Mouse (Mus musculus) neural tube, embryonic 11.5 days (tissue): ENCODE measurements around the gene Atad3a. TPM values are rescaled to one million over a fixed set of nuclear protein-coding genes. Genes with fewer than 3 reads are reported as not detected.

Source experiments
- ATAC-seq: fragments of 200-750 bp; cut with Nextera tagmentation; 2 replicates; pipeline ENCODE4 v1.8.0; 2017; ENCODE audit warnings: moderate number of reproducible peaks, mild to moderate bottlenecking, moderate TSS enrichment, moderate library complexity; ENCODE audit not compliant: insufficient read depth, low FRiP score, low TSS enrichment
- DNase-seq: peaks from one replicate; pipeline ENCODE4 v3.0.0-alpha.2; 2015; ENCODE audit warnings: low spot score
- H3K27ac ChIP-seq: fragments of 300-500 bp; sonication (generic); 2 replicates; pipeline ENCODE4 v1.5.1; 2014; ENCODE audit warnings: low read depth, mild to moderate bottlenecking, low read length
- H3K27me3 ChIP-seq: fragments of 300-500 bp; sonication (generic); 2 replicates; pipeline ENCODE4 v1.6.1; 2014; ENCODE audit warnings: mild to moderate bottlenecking, low read length, mixed read lengths; ENCODE audit not compliant: control insufficient read depth, insufficient read depth
- H3K36me3 ChIP-seq: fragments of 300-500 bp; sonication (generic); 2 replicates; pipeline ENCODE4 v1.6.1; 2014; ENCODE audit warnings: mild to moderate bottlenecking, low read length, moderate library complexity, mixed read lengths; ENCODE audit not compliant: control insufficient read depth, insufficient read depth
- H3K4me1 ChIP-seq: fragments of 300-500 bp; sonication (generic); 2 replicates; pipeline ENCODE4 v1.6.1; 2014; ENCODE audit warnings: low read length, mixed read lengths; ENCODE audit not compliant: control insufficient read depth, insufficient read depth
- H3K4me2 ChIP-seq: fragments of 300-500 bp; sonication (generic); 2 replicates; pipeline ENCODE4 v1.6.1; 2014; ENCODE audit warnings: low read depth, mild to moderate bottlenecking, moderate library complexity
- H3K4me3 ChIP-seq: fragments of 300-500 bp; sonication (generic); 2 replicates; pipeline ENCODE4 v1.5.1; 2014; ENCODE audit warnings: low read depth, low read length
- H3K9ac ChIP-seq: fragments of 300-500 bp; sonication (generic); 2 replicates; pipeline ENCODE4 v1.6.1; 2014; ENCODE audit warnings: mild to moderate bottlenecking, low read length
- H3K9me3 ChIP-seq: fragments of 300-500 bp; sonication (generic); 2 replicates; pipeline ENCODE4 v1.6.1; 2016; ENCODE audit warnings: low read length; ENCODE audit not compliant: control insufficient read depth
- WGBS: fragments of 180-500 bp; shearing (Covaris S2); extraction: QIAGEN DNeasy Blood & Tissue Kit; methylation state at CpG from one replicate; pipeline ENCODE4 v1.1.7; 2014; 5-methylcytosine and 5-hydroxymethylcytosine counted together
- polyA plus RNA-seq: library from polyadenylated mRNA; unstranded; fragments of >200 nt; fragmentation: Nextera tagmentation; extraction: Ambion mirVana; gene quantifications from 2 replicates; pipeline ENCODE4 v1.2.1, GENCODE M21; 2014

The Atad3a gene
- polyA plus RNA-seq, 1 experiment from 2014 or later = 101 TPM

- H3K4me3 ChIP-seq = no peak overlapping the region
- 71% methylated on average over 8 of the region's 8 CpGs for WGBS
- no peak overlapping the region for H3K27ac ChIP-seq
- H3K36me3 ChIP-seq = peaks cover 6% of the 10 kb centered on the region
- H3K9me3 ChIP-seq = no peaks in the 10 kb centered on the region
- H3K9ac ChIP-seq = no peak overlapping the region
- ATAC-seq (no peak), DNase-seq (no peak)
- no peak overlapping the region for H3K4me2 ChIP-seq
- peaks cover 11% of the 10 kb centered on the region for H3K4me1 ChIP-seq
- no peaks in the 10 kb centered on the region for H3K27me3 ChIP-seq
Observed at GRCm38 (mm10) chr4:155738262-155738661, 22.6 kb downstream of the Atad3a start.

DNA sequence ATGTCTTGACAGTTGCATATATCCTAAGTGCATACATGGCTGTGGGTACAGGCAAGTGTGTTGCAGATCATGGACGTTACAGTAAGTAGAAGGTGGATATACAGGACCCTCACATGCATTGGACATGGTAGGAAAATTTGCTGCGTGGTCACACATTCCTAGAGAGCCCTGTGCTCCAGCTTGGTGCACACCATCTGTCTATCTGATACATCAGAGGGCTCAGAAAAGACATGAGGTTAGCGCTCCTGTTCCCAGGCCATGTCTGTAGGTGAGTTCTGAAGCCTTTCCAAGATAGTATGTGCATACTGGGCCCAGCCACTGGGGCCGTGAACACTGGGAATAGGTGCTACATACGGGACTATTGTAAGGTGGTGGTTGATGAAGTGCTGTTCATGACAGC, 24.5 kb downstream of the Atad3a start:
- DNase-seq = no peak
- H3K4me2 ChIP-seq = peak overlapping the region; percentile 74

GRCm38 (mm10) chr4:155735788-155736187, 25.1 kb downstream of the Atad3a start:
- Histone ChIP-seq H3K4me1 (peaks cover 11% of the 10 kb centered on the region), H3K36me3 (peaks cover 6% of the 10 kb centered on the region; the same call in 1 of the 2 replicates), H3K4me3 (peak overlapping the region; percentile 86), H3K9me3 (no peaks in the 10 kb centered on the region), H3K27ac (no peak overlapping the region), H3K27me3 (no peaks in the 10 kb centered on the region), H3K9ac (peak overlapping the region; percentile 85), H3K4me2 (peak overlapping the region; percentile 74)
- WGBS = 74% methylated on average over 5 of the region's 5 CpGs
- DNase-seq = no peak
- no peak for ATAC-seq

More for the DNA sequence above, 24.5 kb downstream of the Atad3a start:
- H3K4me3 ChIP-seq = no peak overlapping the region
- H3K9ac ChIP-seq = no peak overlapping the region; the same call in 1 of the 2 replicates
- 89% methylated on average over 5 of the region's 5 CpGs for WGBS
- no peak overlapping the region for H3K27ac ChIP-seq
- H3K9me3 ChIP-seq = no peaks in the 10 kb centered on the region
- H3K36me3 ChIP-seq = peaks cover 6% of the 10 kb centered on the region; the same call in 1 of the 2 replicates
- no peak for ATAC-seq
- H3K27me3 ChIP-seq = no peaks in the 10 kb centered on the region
- H3K4me1 ChIP-seq = peaks cover 11% of the 10 kb centered on the region

GRCm38 (mm10) chr4:155734951-155735702, 25.8 kb downstream of the Atad3a start:
- peaks cover 11% of the 10 kb centered on the region for H3K4me1 ChIP-seq
- ATAC-seq (peak; percentile 51), DNase-seq (peak; percentile 38)

GRCm38 (mm10) chr4:155734350-155734941, 26.4 kb downstream of the Atad3a start, which contains the start of gene Tmem240:
Gene Tmem240 (plus strand): TSS chr4:155734800.
- Histone ChIP-seq H3K4me1 (peaks cover 11% of the 10 kb centered on the region), H3K9me3 (no peaks in the 10 kb centered on the region), H3K36me3 (0 out of 2 replicates have a peak, but pooled peaks cover 2% of the 10 kb centered on the region), H3K4me2 (peak within 1 kb of the TSS; percentile 74), H3K27ac (peak within 1 kb of the TSS; percentile 81), H3K9ac (peak within 1 kb of the TSS; percentile 85), H3K27me3 (no peaks in the 10 kb centered on the region), H3K4me3 (peak within 1 kb of the TSS; percentile 86)
- ATAC-seq = peak; percentile 93
- WGBS = under 1% methylated on average over 28 of the region's 35 CpGs
- peak; percentile 93 for DNase-seq

More at GRCm38 (mm10) chr4:155734951-155735702, 25.8 kb downstream of the Atad3a start:
- H3K27ac ChIP-seq = peak overlapping the region; percentile 81
- no peaks in the 10 kb centered on the region for H3K9me3 ChIP-seq
- peak overlapping the region; percentile 74 for H3K4me2 ChIP-seq
- WGBS = under 1% methylated on average over 48 of the region's 79 CpGs
- no peaks in the 10 kb centered on the region for H3K27me3 ChIP-seq
- peak overlapping the region; percentile 86 for H3K4me3 ChIP-seq
- H3K9ac ChIP-seq = peak overlapping the region; percentile 85
- H3K36me3 ChIP-seq = peaks cover 5% of the 10 kb centered on the region; the same call in 1 of the 2 replicates

- WGBS = 88% methylated on average over 10 of the region's 10 CpGs
- H3K4me1 ChIP-seq = peaks cover 11% of the 10 kb centered on the region
- H3K9ac ChIP-seq = no peak overlapping the region
- no peaks in the 10 kb centered on the region for H3K36me3 ChIP-seq
- no peak overlapping the region for H3K27ac ChIP-seq
- DNase-seq (no peak), ATAC-seq (no peak)
- H3K27me3 ChIP-seq = no peaks in the 10 kb centered on the region
- no peak overlapping the region for H3K4me3 ChIP-seq
- H3K9me3 ChIP-seq = no peaks in the 10 kb centered on the region
- H3K4me2 ChIP-seq = no peak overlapping the region
Observed at GRCm38 (mm10) chr4:155733267-155733666, 27.6 kb downstream of the Atad3a start.

- DNase-seq = no peak
- Histone ChIP-seq H3K4me1 (no peaks in the 10 kb centered on the region), H3K4me3 (no peak overlapping the region), H3K9me3 (no peaks in the 10 kb centered on the region), H3K4me2 (no peak overlapping the region), H3K36me3 (no peaks in the 10 kb centered on the region), H3K9ac (no peak overlapping the region), H3K27ac (no peak overlapping the region), H3K27me3 (no peaks in the 10 kb centered on the region)
- ATAC-seq = no peak
- 90% methylated on average over 2 of the region's 2 CpGs for WGBS
Observed at GRCm38 (mm10) chr4:155727993-155728392, 32.9 kb downstream of the Atad3a start.

- Histone ChIP-seq H3K9ac (no peak overlapping the region), H3K36me3 (no peaks in the 10 kb centered on the region), H3K4me2 (no peak overlapping the region), H3K9me3 (no peaks in the 10 kb centered on the region), H3K27ac (no peak overlapping the region), H3K4me1 (no peaks in the 10 kb centered on the region), H3K27me3 (no peaks in the 10 kb centered on the region), H3K4me3 (no peak overlapping the region)
- DNase-seq = peak; percentile 22
- no peak; the same call in 1 of the 2 replicates for ATAC-seq
- 77% methylated on average over 4 of the region's 4 CpGs for WGBS
Observed at GRCm38 (mm10) chr4:155721668-155722083, 39.2 kb downstream of the Atad3a start.
